Mouse (Mus musculus): ENCODE data around the gene B3galt4.

DNA sequence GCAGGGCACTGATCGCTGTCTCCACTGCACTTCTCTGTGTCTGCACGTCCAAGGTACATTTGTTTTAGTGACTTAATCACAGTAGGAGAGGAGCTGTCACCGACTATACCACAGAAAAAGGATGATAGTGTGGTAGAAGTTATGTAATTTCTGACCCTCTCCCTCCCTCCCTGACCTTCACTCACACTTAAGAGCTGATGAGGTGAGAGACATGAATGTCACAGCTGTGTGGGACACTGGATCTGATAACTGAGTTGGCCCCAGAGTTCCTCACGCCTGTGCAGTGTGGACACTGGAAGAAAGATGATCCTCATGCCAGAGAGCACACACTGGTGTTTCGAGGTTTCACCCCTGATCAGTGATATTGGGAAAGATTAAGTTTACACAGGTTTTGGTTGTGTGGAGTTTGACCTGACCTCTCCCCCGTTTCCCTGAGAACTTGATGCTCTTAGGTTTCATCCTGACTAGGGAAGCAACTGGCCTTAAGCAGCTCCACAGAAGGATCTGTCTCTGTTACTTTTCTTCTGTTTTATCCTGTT is 28.3 kb upstream of the B3galt4 start:
- TF ChIP-seq CTCF (IDR thresholded peaks at IDR 0.05), result no peak
- TF ChIP-seq EP300 (IDR thresholded peaks at IDR 0.05; ENCODE audit: insufficient read depth, low read depth, low read length), result no peak
- no peak for TF ChIP-seq POLR2A (IDR thresholded peaks at IDR 0.05; ENCODE audit: insufficient read depth, low read depth, low read length)

All from heart, adult 2 months (tissue).